Mouse (Mus musculus) testis, adult 2 months (tissue): ENCODE results near the gene Rps6kc1. TPM values are rescaled to one million over a fixed set of nuclear protein-coding genes. Genes with fewer than 3 reads are reported as not detected.

Source experiments
- H3K27ac ChIP-seq: fragments of 200-500 bp; 2 replicates; pipeline ENCODE4 v1.5.1; 2012; ENCODE audit warnings: low read depth, low read length; ENCODE audit not compliant: control insufficient read depth, insufficient read depth
- H3K27me3 ChIP-seq: fragments of 200-500 bp; 2 replicates; pipeline ENCODE4 v1.6.1; 2012; ENCODE audit warnings: mild to moderate bottlenecking, low read length, moderate library complexity; ENCODE audit not compliant: control insufficient read depth, insufficient read depth
- H3K36me3 ChIP-seq: fragments of 200-500 bp; 2 replicates; pipeline ENCODE4 v1.6.1; 2012; ENCODE audit warnings: mild to moderate bottlenecking, low read length; ENCODE audit not compliant: control insufficient read depth, insufficient read depth
- H3K4me1 ChIP-seq: fragments of 200-500 bp; 2 replicates; pipeline ENCODE4 v1.6.1; 2012; ENCODE audit warnings: low read length; ENCODE audit not compliant: control insufficient read depth, insufficient read depth
- H3K4me3 ChIP-seq: fragments of 200-500 bp; 2 replicates; pipeline ENCODE4 v1.5.1; 2012; ENCODE audit warnings: low read depth, mild to moderate bottlenecking, low read length, moderate library complexity, mixed read lengths; ENCODE audit not compliant: control insufficient read depth
- CTCF ChIP-seq: fragments of 200-500 bp; IDR thresholded peaks from 2 replicates; pipeline ENCODE4 v1.5.1; 2012; ENCODE audit warnings: low read depth, mild to moderate bottlenecking, inconsistent platforms, low read length, moderate library complexity; ENCODE audit not compliant: control insufficient read depth, insufficient read depth, insufficient replicate concordance
- POLR2A ChIP-seq: fragments of 200-500 bp; IDR thresholded peaks from 2 replicates; pipeline ENCODE4 v1.6.1; 2012; ENCODE audit warnings: low read depth, mild to moderate bottlenecking, inconsistent platforms, low read length, moderate library complexity; ENCODE audit not compliant: control insufficient read depth
- polyA plus RNA-seq: library from polyadenylated mRNA; depleted of rRNA; stranded (reverse); fragments of >200 nt; gene quantifications from 2 replicates; pipeline ENCODE4 v1.2.3, GENCODE M21; 2012

Gene Rps6kc1
- polyA plus RNA-seq, 1 experiment, result 3.0 TPM

GRCm38 (mm10) chr1:190727385-190727784, 184.2 kb downstream of the Rps6kc1 start:
- H3K4me1 ChIP-seq, result no peaks in the 10 kb centered on the region
- H3K27me3 ChIP-seq, result no peaks in the 10 kb centered on the region
- H3K36me3 ChIP-seq, result no peaks in the 10 kb centered on the region
- no peak overlapping the region for H3K4me3 ChIP-seq
- TF ChIP-seq POLR2A (no peak), CTCF (no peak)
- H3K27ac ChIP-seq, result no peak overlapping the region

GRCm38 (mm10) chr1:190724591-190725380, 186.8 kb downstream of the Rps6kc1 start:
- Histone ChIP-seq H3K4me1 (no peaks in the 10 kb centered on the region), H3K27me3 (no peaks in the 10 kb centered on the region), H3K36me3 (no peaks in the 10 kb centered on the region), H3K4me3 (no peak overlapping the region), H3K27ac (no peak overlapping the region)
- TF ChIP-seq CTCF, result no peak
- no peak for TF ChIP-seq POLR2A

GRCm38 (mm10) chr1:190723926-190724430, 187.6 kb downstream of the Rps6kc1 start:
- Histone ChIP-seq H3K27ac (no peak overlapping the region), H3K36me3 (no peaks in the 10 kb centered on the region)
- TF ChIP-seq POLR2A, result no peak
- no peak for TF ChIP-seq CTCF

GRCm38 (mm10) chr1:190713848-190714247, 197.7 kb downstream of the Rps6kc1 start:
- Histone ChIP-seq H3K36me3 (no peaks in the 10 kb centered on the region), H3K4me3 (no peak overlapping the region), H3K4me1 (no peaks in the 10 kb centered on the region)

More at GRCm38 (mm10) chr1:190723926-190724430, 187.6 kb downstream of the Rps6kc1 start:
- Histone ChIP-seq H3K27me3 (no peaks in the 10 kb centered on the region), H3K4me1 (no peaks in the 10 kb centered on the region), H3K4me3 (no peak overlapping the region)

GRCm38 (mm10) chr1:190697576-190697975, 214.0 kb downstream of the Rps6kc1 start:
- no peaks in the 10 kb centered on the region for H3K4me1 ChIP-seq
- H3K4me3 ChIP-seq, result no peak overlapping the region
- no peaks in the 10 kb centered on the region for H3K36me3 ChIP-seq
- H3K27ac ChIP-seq, result no peak overlapping the region
- no peaks in the 10 kb centered on the region for H3K27me3 ChIP-seq
- TF ChIP-seq CTCF (no peak), POLR2A (no peak)

More at GRCm38 (mm10) chr1:190713848-190714247, 197.7 kb downstream of the Rps6kc1 start:
- TF ChIP-seq POLR2A, result no peak
- no peak for TF ChIP-seq CTCF
- no peak overlapping the region for H3K27ac ChIP-seq
- H3K27me3 ChIP-seq, result no peaks in the 10 kb centered on the region

- TF ChIP-seq CTCF (no peak), POLR2A (no peak)
- no peak overlapping the region for H3K4me3 ChIP-seq
Measured at GRCm38 (mm10) chr1:190695589-190695988, 216.0 kb downstream of the Rps6kc1 start.

GRCm38 (mm10) chr1:190690528-190691262, 220.9 kb downstream of the Rps6kc1 start:
- Histone ChIP-seq H3K4me3 (no peak overlapping the region), H3K27ac (no peak overlapping the region), H3K27me3 (no peaks in the 10 kb centered on the region), H3K36me3 (no peaks in the 10 kb centered on the region), H3K4me1 (peaks cover 10% of the 10 kb centered on the region)
- TF ChIP-seq POLR2A, result no peak
- TF ChIP-seq CTCF, result no peak

More at GRCm38 (mm10) chr1:190695589-190695988, 216.0 kb downstream of the Rps6kc1 start:
- Histone ChIP-seq H3K27me3 (no peaks in the 10 kb centered on the region), H3K27ac (no peak overlapping the region), H3K4me1 (peaks cover 2% of the 10 kb centered on the region), H3K36me3 (no peaks in the 10 kb centered on the region)
